Mouse (Mus musculus) hematopoietic stem cell, adult 5-6 weeks (primary cell): ENCODE data around the gene Papln. TPM values are rescaled to one million over a fixed set of nuclear protein-coding genes. Genes with fewer than 3 reads are reported as not detected.

Source experiments
- ATAC-seq, 2 experiments: fragments of 125-278 bp in 1 of 2; replicated peaks in 1 of 2; 2 replicates each; pipeline ENCODE4 v1.8.0; 2016 to 2017; ENCODE audit warnings: inconsistent platforms in 2 of 2, mild to moderate bottlenecking in 2 of 2, moderate number of reproducible peaks in 2 of 2, low read depth in 1 of 2, moderate TSS enrichment in 1 of 2; ENCODE audit not compliant: low FRiP score in 2 of 2, poor library complexity in 2 of 2, severe bottlenecking in 2 of 2, insufficient read depth in 1 of 2, low TSS enrichment in 1 of 2
- total RNA-seq: library from RNA; stranded (forward); fragments of 172-1452, 232-1000 nt; gene quantifications from 2 replicates; pipeline ENCODE4 v1.2.3, GENCODE M21; 2017

The Papln gene
- total RNA-seq, 1 experiment from 2014 or later, result not detected

- ATAC-seq, result no peak
These were observed 28.3 kb downstream of the Papln start for GRCm38 (mm10) chr12:83791737-83792136.

- ATAC-seq, result no peak
These were observed 29.4 kb downstream of the Papln start for GRCm38 (mm10) chr12:83792706-83793410.

DNA sequence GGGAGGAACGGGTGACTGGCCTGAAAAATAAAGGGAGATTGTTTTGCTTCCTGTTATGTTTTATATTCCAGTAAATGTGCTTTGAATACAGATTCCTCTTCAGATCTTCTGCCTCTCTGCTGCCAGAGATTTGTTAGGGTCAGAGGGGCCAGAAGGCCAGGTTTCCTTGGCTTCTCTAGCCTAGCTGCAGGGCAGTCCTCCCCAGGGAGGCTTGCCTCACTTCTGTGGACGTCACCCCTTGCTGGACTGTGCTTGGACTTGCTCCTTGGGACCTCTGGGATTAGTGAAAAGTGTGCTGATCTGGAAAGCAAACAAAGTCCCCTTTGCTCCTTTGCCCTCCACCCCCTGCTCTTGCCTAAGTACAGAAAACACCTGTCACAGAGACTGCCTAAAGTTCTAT, 31.6 kb downstream of the Papln start:
- ATAC-seq, result no peak

GRCm38 (mm10) chr12:83795586-83795985, 32.2 kb downstream of the Papln start:
- no peak for ATAC-seq

DNA sequence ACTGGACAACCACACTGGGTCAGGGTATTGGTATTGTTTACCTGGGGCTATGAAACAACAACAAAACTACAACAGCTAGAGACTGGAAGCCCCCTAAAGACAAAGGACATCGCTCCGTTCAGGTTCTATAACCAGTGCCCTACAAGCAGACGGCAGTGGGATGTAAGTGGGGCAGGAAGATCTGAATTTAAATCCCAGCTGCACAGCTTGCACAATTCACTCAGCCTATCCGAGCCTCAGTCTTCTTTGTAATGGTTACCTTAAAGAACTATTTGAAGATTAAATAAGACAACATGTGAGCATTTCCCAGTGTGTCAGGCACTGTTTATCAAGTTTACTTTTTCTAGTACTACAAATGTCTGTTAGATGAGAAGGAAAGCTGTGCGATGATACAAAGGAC, 34.9 kb downstream of the Papln start:
- no peak for ATAC-seq

DNA sequence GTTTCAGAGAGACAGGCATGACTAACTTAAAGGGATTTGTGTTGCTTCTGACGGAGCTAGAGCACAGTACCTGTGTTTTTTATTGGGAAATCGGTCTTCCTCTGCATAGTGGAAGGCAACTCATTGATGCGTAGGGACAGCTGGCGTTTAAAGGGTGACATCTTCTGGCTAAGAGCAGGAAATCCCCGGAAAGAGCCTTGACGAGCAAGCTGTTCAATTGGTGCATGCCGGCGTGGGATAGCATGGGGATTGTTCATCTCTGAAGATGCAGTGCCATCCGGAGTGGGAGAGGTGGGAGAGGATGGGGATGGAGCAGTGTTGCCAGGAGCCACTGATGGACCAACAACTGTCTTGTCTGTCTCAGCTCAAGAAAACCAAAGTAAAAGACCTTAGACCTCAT, 37.5 kb downstream of the Papln start:
- no peak for ATAC-seq

DNA sequence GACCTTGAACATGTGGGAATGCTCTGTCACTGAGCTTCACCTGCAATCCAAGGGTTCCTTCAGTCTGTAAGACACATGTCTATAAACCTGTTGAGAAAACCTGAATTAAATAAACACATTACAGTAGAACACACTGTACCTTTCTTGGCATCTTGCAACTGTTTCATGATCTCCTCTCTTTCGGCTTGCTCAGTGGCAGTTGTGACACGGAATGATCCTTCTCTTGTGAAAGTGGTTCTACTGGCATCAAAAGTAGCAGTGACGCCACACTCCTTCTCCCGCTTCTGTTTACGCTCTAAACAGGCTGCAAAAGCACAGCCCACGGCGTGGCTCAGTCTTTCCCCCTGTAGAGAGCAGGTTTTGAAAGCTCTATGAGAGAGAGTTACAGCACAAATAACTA, 40.2 kb downstream of the Papln start:
- no peak for ATAC-seq

GRCm38 (mm10) chr12:83811901-83812300, 48.5 kb downstream of the Papln start:
- ATAC-seq, result no peak

DNA sequence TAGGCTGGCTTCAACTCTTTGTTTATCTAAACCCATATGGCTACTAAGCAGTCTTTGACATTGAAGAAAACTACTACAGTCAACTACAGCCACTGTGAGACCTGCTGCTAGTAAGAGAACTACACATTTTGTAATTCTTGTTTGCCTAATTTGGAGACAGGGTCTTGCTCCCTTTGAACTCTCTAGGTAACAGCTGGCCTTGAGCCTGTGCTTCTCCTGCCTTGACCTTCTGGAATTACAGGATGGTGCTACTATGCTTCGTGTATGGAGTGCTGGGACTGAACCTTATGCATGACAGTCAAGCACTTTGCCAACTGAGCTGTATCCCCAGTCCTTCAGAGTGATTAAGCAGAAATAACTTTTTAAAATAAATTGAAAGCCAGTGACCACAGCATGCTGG, 53.2 kb downstream of the Papln start:
- no peak for ATAC-seq

- ATAC-seq, result no peak
These were observed 67.0 kb downstream of the Papln start for GRCm38 (mm10) chr12:83830424-83830823.

DNA sequence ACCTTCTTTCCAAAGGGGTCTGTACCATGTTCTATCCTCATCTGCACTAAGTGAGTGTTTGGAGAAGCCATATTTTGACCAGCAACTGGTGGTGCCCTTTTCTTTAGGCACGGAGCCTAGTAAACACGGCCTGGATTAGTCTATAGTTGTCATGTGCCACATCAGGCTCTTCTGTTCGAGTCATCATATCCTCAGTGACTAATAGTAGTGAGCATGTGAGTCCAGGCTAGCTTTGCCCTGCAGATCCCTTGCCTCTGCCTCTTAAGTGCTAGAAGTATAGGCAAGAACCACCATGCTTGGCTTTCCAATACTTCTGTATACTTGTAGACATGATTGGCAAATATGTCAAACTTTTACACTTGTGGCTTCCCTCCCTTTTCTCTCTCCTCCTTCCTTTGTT, 70.5 kb downstream of the Papln start:
- ATAC-seq, result no peak

- ATAC-seq, result no peak
These were observed 78.2 kb downstream of the Papln start for GRCm38 (mm10) chr12:83841409-83842190.

Other genes with a start within 250 kb of the Papln start
- gene Dcaf4, start 243.2 kb upstream of the Papln start, total RNA-seq, result 18.6 and 24.7 TPM in 2 replicates
- 22.4 and 27.8 TPM in 2 replicates for gene Zfyve1, start 166.4 kb upstream of the Papln start, total RNA-seq
- 294 and 297 TPM in 2 replicates for gene Rbm25, start 132.4 kb upstream of the Papln start, total RNA-seq
- gene Psen1, start 75.5 kb upstream of the Papln start, total RNA-seq, result 47.2 and 51.2 TPM in 2 replicates
- 27.5 and 29.7 TPM in 2 replicates for gene Numb, start 158.3 kb downstream of the Papln start, total RNA-seq
- 12.8 and 14.8 TPM in 2 replicates for gene Riox1, start 187.0 kb downstream of the Papln start, total RNA-seq
- not detected in 2 replicates for gene Heatr4, start 221.2 kb downstream of the Papln start, total RNA-seq
- gene Acot2, start 224.2 kb downstream of the Papln start, total RNA-seq, result 23.0 and 25.0 TPM in 2 replicates
- 39.0 and 44.3 TPM in 2 replicates for gene Acot1, start 245.9 kb downstream of the Papln start, total RNA-seq